Mouse (Mus musculus): ENCODE measurements around the gene Ccdc62.
A peak's percentile ranks its signal among the peaks of the same experiment; 100 is the strongest.

The Ccdc62 gene

GRCm38 (mm10) chr5:124004356-124005150 lies 74.1 kb downstream of the Ccdc62 start:
- DNase-seq (ENCODE audit: low spot score) = peak; percentile 49

- no peak for DNase-seq (ENCODE audit: low spot score)
These were observed 74.6 kb downstream of the Ccdc62 start for GRCm38 (mm10) chr5:124005151-124005500.

GRCm38 (mm10) chr5:124005591-124005990 lies 75.1 kb downstream of the Ccdc62 start:
- DNase-seq (ENCODE audit: low spot score) = no peak

GRCm38 (mm10) chr5:124006082-124006873 lies 75.8 kb downstream of the Ccdc62 start:
- no peak for DNase-seq (ENCODE audit: low spot score)

- peak; percentile 46 for DNase-seq (ENCODE audit: low spot score)
These were observed 76.5 kb downstream of the Ccdc62 start for GRCm38 (mm10) chr5:124006891-124007491.

GRCm38 (mm10) chr5:124010077-124010476 lies 79.6 kb downstream of the Ccdc62 start:
- DNase-seq (ENCODE audit: low spot score) = no peak

GRCm38 (mm10) chr5:124010910-124011655 lies 80.6 kb downstream of the Ccdc62 start:
- peak; percentile 60 for DNase-seq (ENCODE audit: low spot score)

GRCm38 (mm10) chr5:124011927-124012326 lies 81.4 kb downstream of the Ccdc62 start:
- no peak for DNase-seq (ENCODE audit: low spot score)

- no peak for DNase-seq (ENCODE audit: low spot score)
These were observed 82.4 kb downstream of the Ccdc62 start for GRCm38 (mm10) chr5:124012885-124013284.

GRCm38 (mm10) chr5:124013747-124014146 lies 83.3 kb downstream of the Ccdc62 start:
- DNase-seq (ENCODE audit: low spot score) = no peak

GRCm38 (mm10) chr5:124014180-124014579 lies 83.7 kb downstream of the Ccdc62 start:
- DNase-seq (ENCODE audit: low spot score) = no peak

GRCm38 (mm10) chr5:124014791-124015251 lies 84.3 kb downstream of the Ccdc62 start:
- DNase-seq (ENCODE audit: low spot score) = no peak

- DNase-seq (ENCODE audit: low spot score) = no peak
These were observed 85.2 kb downstream of the Ccdc62 start for GRCm38 (mm10) chr5:124015727-124016126.

- DNase-seq (ENCODE audit: low spot score) = no peak
These were observed 85.9 kb downstream of the Ccdc62 start for GRCm38 (mm10) chr5:124016291-124016821.

GRCm38 (mm10) chr5:124017941-124018340 lies 87.5 kb downstream of the Ccdc62 start:
- DNase-seq (ENCODE audit: low spot score) = no peak

- no peak for DNase-seq (ENCODE audit: low spot score)
These were observed 88.2 kb downstream of the Ccdc62 start for GRCm38 (mm10) chr5:124018651-124019050.
